Mouse (Mus musculus): ENCODE measurements at regions not wholly inside any gene's neighbourhood (a gene's known extent, or its start where the extent isn't known, plus 50 kb on each side); places are given as distances from the start of the nearest gene placed in this dataset.

- H3K4me1 ChIP-seq (ENCODE audit: control insufficient read depth, insufficient read depth, insufficient read length, low read length) = peaks cover 4% of the 10 kb centered on the region
- no peak overlapping the region for H3K27ac ChIP-seq (replicated peaks; ENCODE audit: low read depth, low read length)
- no peak overlapping the region for H3K4me3 ChIP-seq (ENCODE audit: insufficient read depth, low read depth, low read length)
Observed at GRCm38 (mm10) chr13:97489029-97489428, 248.1 kb downstream of the Enc1 start.

- H3K4me1 ChIP-seq (ENCODE audit: control insufficient read depth, insufficient read depth, insufficient read length, low read length) = peaks cover 4% of the 10 kb centered on the region
- no peak overlapping the region for H3K27ac ChIP-seq (replicated peaks; ENCODE audit: low read depth, low read length)
- no peak overlapping the region for H3K4me3 ChIP-seq (ENCODE audit: insufficient read depth, low read depth, low read length)
Observed at GRCm38 (mm10) chr13:97488518-97488917, 247.6 kb downstream of the Enc1 start.

GRCm38 (mm10) chr13:97487746-97488473 lies 247.0 kb downstream of the Enc1 start:
- no peak overlapping the region for H3K4me3 ChIP-seq (ENCODE audit: insufficient read depth, low read depth, low read length)
- H3K4me1 ChIP-seq (ENCODE audit: control insufficient read depth, insufficient read depth, insufficient read length, low read length) = peaks cover 4% of the 10 kb centered on the region
- H3K27ac ChIP-seq (replicated peaks; ENCODE audit: low read depth, low read length) = no peak overlapping the region

GRCm38 (mm10) chr13:97486490-97486889 lies 245.6 kb downstream of the Enc1 start:
- Histone ChIP-seq H3K4me1 (ENCODE audit: control insufficient read depth, insufficient read depth, insufficient read length, low read length) (peaks cover 4% of the 10 kb centered on the region), H3K4me3 (ENCODE audit: insufficient read depth, low read depth, low read length) (no peak overlapping the region), H3K27ac (replicated peaks; ENCODE audit: low read depth, low read length) (no peak overlapping the region)

GRCm38 (mm10) chr13:97485886-97486285 lies 245.0 kb downstream of the Enc1 start:
- no peak overlapping the region for H3K27ac ChIP-seq (replicated peaks; ENCODE audit: low read depth, low read length)
- H3K4me3 ChIP-seq (ENCODE audit: insufficient read depth, low read depth, low read length) = no peak overlapping the region
- H3K4me1 ChIP-seq (ENCODE audit: control insufficient read depth, insufficient read depth, insufficient read length, low read length) = peaks cover 4% of the 10 kb centered on the region

- H3K4me1 ChIP-seq (ENCODE audit: control insufficient read depth, insufficient read depth, insufficient read length, low read length) = peaks cover 3% of the 10 kb centered on the region
- no peak overlapping the region for H3K4me3 ChIP-seq (ENCODE audit: insufficient read depth, low read depth, low read length)
- H3K27ac ChIP-seq (replicated peaks; ENCODE audit: low read depth, low read length) = no peak overlapping the region
Observed at GRCm38 (mm10) chr13:97484808-97485545, 244.1 kb downstream of the Enc1 start.

- no peaks in the 10 kb centered on the region; the same call in 1 of the 2 replicates for H3K4me1 ChIP-seq (ENCODE audit: control insufficient read depth, insufficient read depth, insufficient read length, low read length)
- H3K27ac ChIP-seq (replicated peaks; ENCODE audit: low read depth, low read length) = 0 out of 2 replicates have a peak overlapping the region, but pooled peaks have one; percentile 2
- no peak overlapping the region for H3K4me3 ChIP-seq (ENCODE audit: insufficient read depth, low read depth, low read length)
Observed at GRCm38 (mm10) chr13:97483681-97484080, 242.8 kb downstream of the Enc1 start.

- Histone ChIP-seq H3K4me3 (ENCODE audit: insufficient read depth, low read depth, low read length) (no peak overlapping the region), H3K27ac (replicated peaks; ENCODE audit: low read depth, low read length) (no peak overlapping the region)
Observed at GRCm38 (mm10) chr13:97482439-97482946, 241.6 kb downstream of the Enc1 start.

GRCm38 (mm10) chr13:97481259-97481658 lies 240.4 kb downstream of the Enc1 start:
- H3K4me3 ChIP-seq (ENCODE audit: insufficient read depth, low read depth, low read length) = no peak overlapping the region
- no peaks in the 10 kb centered on the region; the same call in 1 of the 2 replicates for H3K4me1 ChIP-seq (ENCODE audit: control insufficient read depth, insufficient read depth, insufficient read length, low read length)
- no peak overlapping the region for H3K27ac ChIP-seq (replicated peaks; ENCODE audit: low read depth, low read length)

More at GRCm38 (mm10) chr13:97482439-97482946, 241.6 kb downstream of the Enc1 start:
- no peaks in the 10 kb centered on the region; the same call in 1 of the 2 replicates for H3K4me1 ChIP-seq (ENCODE audit: control insufficient read depth, insufficient read depth, insufficient read length, low read length)

GRCm38 (mm10) chr13:97479066-97479586 lies 238.2 kb downstream of the Enc1 start:
- H3K4me3 ChIP-seq (ENCODE audit: insufficient read depth, low read depth, low read length) = no peak overlapping the region
- H3K27ac ChIP-seq (replicated peaks; ENCODE audit: low read depth, low read length) = no peak overlapping the region
- H3K4me1 ChIP-seq (ENCODE audit: control insufficient read depth, insufficient read depth, insufficient read length, low read length) = 0 out of 2 replicates have a peak, but pooled peaks cover under 1% of the 10 kb centered on the region

GRCm38 (mm10) chr13:97473971-97474365 lies 233.1 kb downstream of the Enc1 start:
- no peak overlapping the region for H3K4me3 ChIP-seq (ENCODE audit: insufficient read depth, low read depth, low read length)
- no peak overlapping the region for H3K27ac ChIP-seq (replicated peaks; ENCODE audit: low read depth, low read length)
- H3K4me1 ChIP-seq (ENCODE audit: control insufficient read depth, insufficient read depth, insufficient read length, low read length) = 0 out of 2 replicates have a peak, but pooled peaks cover 2% of the 10 kb centered on the region

- 0 out of 2 replicates have a peak, but pooled peaks cover 2% of the 10 kb centered on the region for H3K4me1 ChIP-seq (ENCODE audit: control insufficient read depth, insufficient read depth, insufficient read length, low read length)
- H3K4me3 ChIP-seq (ENCODE audit: insufficient read depth, low read depth, low read length) = no peak overlapping the region
- no peak overlapping the region for H3K27ac ChIP-seq (replicated peaks; ENCODE audit: low read depth, low read length)
Observed at GRCm38 (mm10) chr13:97473256-97473970, 232.5 kb downstream of the Enc1 start.

- Histone ChIP-seq H3K4me1 (ENCODE audit: control insufficient read depth, insufficient read depth, insufficient read length, low read length) (0 out of 2 replicates have a peak, but pooled peaks cover 2% of the 10 kb centered on the region), H3K27ac (replicated peaks; ENCODE audit: low read depth, low read length) (no peak overlapping the region), H3K4me3 (ENCODE audit: insufficient read depth, low read depth, low read length) (no peak overlapping the region)
Observed at GRCm38 (mm10) chr13:97469999-97470398, 229.1 kb downstream of the Enc1 start.

- no peak overlapping the region for H3K27ac ChIP-seq (replicated peaks; ENCODE audit: low read depth, low read length)
- H3K4me3 ChIP-seq (ENCODE audit: insufficient read depth, low read depth, low read length) = no peak overlapping the region
- H3K4me1 ChIP-seq (ENCODE audit: control insufficient read depth, insufficient read depth, insufficient read length, low read length) = 0 out of 2 replicates have a peak, but pooled peaks cover under 1% of the 10 kb centered on the region
Observed at GRCm38 (mm10) chr13:97468874-97469593, 228.1 kb downstream of the Enc1 start.

Data from brown adipose tissue, adult 24 weeks (tissue).